Mouse (Mus musculus) ES-E14 (cell line): ENCODE data around the gene U2af1. TPM values are rescaled to one million over a fixed set of nuclear protein-coding genes. Genes with fewer than 3 reads are reported as not detected.

ENCODE experiments used
- DNase-seq: peaks from one replicate; pipeline ENCODE4 v3.0.0-alpha.2; 2013; ENCODE audit warnings: low read depth, low spot score
- H3K27ac ChIP-seq: 2 replicates; pipeline ENCODE4 v1.5.1; 2012; ENCODE audit warnings: low read depth, mild to moderate bottlenecking, low read length, moderate library complexity, mixed read lengths; ENCODE audit not compliant: poor library complexity, insufficient read depth, severe bottlenecking
- H3K36me3 ChIP-seq: 2 replicates; pipeline ENCODE4 v1.6.1; 2012; ENCODE audit warnings: mild to moderate bottlenecking, low read length, moderate library complexity, mixed read lengths; ENCODE audit not compliant: control insufficient read depth, poor library complexity, insufficient read depth, severe bottlenecking
- H3K4me1 ChIP-seq, 2 experiments: fragments of 150-350 bp in 1 of 2; sonication (generic) in 1 of 2; 2 replicates each; pipeline ENCODE4 v1.6.1; 2012; ENCODE audit warnings: low read length in 2 of 2, mild to moderate bottlenecking in 1 of 2, mixed read lengths in 1 of 2; ENCODE audit not compliant: control insufficient read depth in 2 of 2, insufficient read depth in 2 of 2, poor library complexity in 1 of 2
- H3K4me3 ChIP-seq, 2 experiments: fragments of 150-350 bp in 1 of 2; sonication (generic) in 1 of 2; 2 replicates each; pipeline ENCODE4 v1.5.1; 2012; ENCODE audit warnings: low read length in 2 of 2, low read depth in 1 of 2, mild to moderate bottlenecking in 1 of 2, mixed read lengths in 1 of 2; ENCODE audit not compliant: insufficient read depth in 1 of 2, poor library complexity in 1 of 2, severe bottlenecking in 1 of 2
- H3K9ac ChIP-seq: 2 replicates; pipeline ENCODE4 v1.6.1; 2012; ENCODE audit warnings: low read depth, mild to moderate bottlenecking, low read length, mixed read lengths; ENCODE audit not compliant: poor library complexity, insufficient read depth, severe bottlenecking
- H3K9me3 ChIP-seq: fragments of 150-350 bp; sonication (generic); 2 replicates; pipeline ENCODE4 v1.6.1; 2012; ENCODE audit warnings: low read depth, mild to moderate bottlenecking, low read length; ENCODE audit not compliant: control insufficient read depth, insufficient read depth
- CHD2 ChIP-seq: IDR thresholded peaks from 2 replicates; pipeline ENCODE4 v1.6.1; 2014; ENCODE audit warnings: mild to moderate bottlenecking, low read depth, low read length, inconsistent platforms
- HCFC1 ChIP-seq: IDR thresholded peaks from 2 replicates; pipeline ENCODE4 v1.6.1; 2012; ENCODE audit warnings: low read length, inconsistent platforms, borderline replicate concordance; ENCODE audit not compliant: insufficient read depth
- MAFK ChIP-seq: IDR thresholded peaks from 2 replicates; pipeline ENCODE4 v1.6.1; 2014; ENCODE audit warnings: mild to moderate bottlenecking, low read depth, low read length, inconsistent platforms; ENCODE audit not compliant: insufficient read depth
- ZC3H11A ChIP-seq: IDR thresholded peaks from 2 replicates; pipeline ENCODE4 v1.6.1; 2012; ENCODE audit warnings: low read depth, mild to moderate bottlenecking, inconsistent platforms, low read length, borderline replicate concordance
- ZNF384 ChIP-seq: IDR thresholded peaks from 2 replicates; pipeline ENCODE4 v1.6.1; 2012; ENCODE audit warnings: low read depth, low read length, inconsistent platforms
- in situ Hi-C, 2 experiments: fragments of 600-800 bp; cut with MboI; formaldehyde crosslinking; loops; one replicate each; pipeline ENCODE4 v1.15.1; 2025; ENCODE audit warnings: low sequenced_read_pairs in 2 of 2, inconsistent platforms in 1 of 2; ENCODE audit not compliant: unreplicated experiment in 2 of 2
- total RNA-seq: library from RNA; depleted of rRNA; stranded (reverse); fragments of 300-350 nt; gene quantifications from 2 replicates; pipeline ENCODE4 v1.2.3, GENCODE M21; 2012

Gene U2af1
- total RNA-seq, 1 experiment, result 238 TPM

- in situ Hi-C loops, result no loop called here
- H3K9ac ChIP-seq, result no peak overlapping the region
Observed at GRCm38 (mm10) chr17:31631081-31631800, 27.5 kb downstream of the U2af1 start.

GRCm38 (mm10) chr17:31627961-31628360, 30.7 kb downstream of the U2af1 start:
- Histone ChIP-seq H3K27ac (no peak overlapping the region), H3K4me3 (no peak overlapping the region), H3K9ac (no peak overlapping the region), H3K9me3 (no peaks in the 10 kb centered on the region), H3K4me1 (no peaks in the 10 kb centered on the region), H3K36me3 (no peaks in the 10 kb centered on the region)
- no peak for DNase-seq
- TF ChIP-seq CHD2 (no peak), ZC3H11A (no peak), ZNF384 (no peak), MAFK (no peak), HCFC1 (no peak)
- in situ Hi-C loops, result no loop called here

More at GRCm38 (mm10) chr17:31631081-31631800, 27.5 kb downstream of the U2af1 start:
- Histone ChIP-seq H3K27ac (no peak overlapping the region), H3K36me3 (no peaks in the 10 kb centered on the region), H3K4me1 (0 out of 4 replicates have a peak, but pooled peaks cover 0 to under 1% of the 10 kb centered on the region in 2 experiments), H3K4me3 (no peak overlapping the region), H3K9me3 (no peaks in the 10 kb centered on the region)
- TF ChIP-seq ZC3H11A, result no peak
- no peak for TF ChIP-seq MAFK
- no peak for TF ChIP-seq CHD2
- no peak for TF ChIP-seq ZNF384
- TF ChIP-seq HCFC1, result no peak
- no peak for DNase-seq

- no peaks in the 10 kb centered on the region for H3K9me3 ChIP-seq
- no peak overlapping the region for H3K9ac ChIP-seq
- no peak overlapping the region for H3K4me3 ChIP-seq
- in situ Hi-C loops, result no loop called here
- DNase-seq, result no peak
- no peaks in the 10 kb centered on the region for H3K4me1 ChIP-seq
- H3K27ac ChIP-seq, result no peak overlapping the region
- no peaks in the 10 kb centered on the region; the same call in 1 of the 2 replicates for H3K36me3 ChIP-seq
- TF ChIP-seq ZNF384, result no peak
- TF ChIP-seq ZC3H11A, result no peak
- no peak for TF ChIP-seq MAFK
- TF ChIP-seq HCFC1, result no peak
- TF ChIP-seq CHD2, result no peak
Observed at GRCm38 (mm10) chr17:31623101-31623500, 35.6 kb downstream of the U2af1 start.

- Histone ChIP-seq H3K4me1 (no peaks in the 10 kb centered on the region), H3K27ac (no peak overlapping the region), H3K36me3 (no peaks in the 10 kb centered on the region; the same call in 1 of the 2 replicates), H3K9me3 (no peaks in the 10 kb centered on the region), H3K4me3 (no peak overlapping the region), H3K9ac (no peak overlapping the region)
- no peak for DNase-seq
- no peak for TF ChIP-seq ZNF384
- no peak for TF ChIP-seq CHD2
- TF ChIP-seq ZC3H11A, result no peak
- no peak for TF ChIP-seq MAFK
- TF ChIP-seq HCFC1, result no peak
- in situ Hi-C loops, result no loop called here
Observed at GRCm38 (mm10) chr17:31613086-31613755, 45.5 kb downstream of the U2af1 start.
